Mouse (Mus musculus): ENCODE data around the gene Oprl1.

- TF ChIP-seq CTCF (IDR thresholded peaks at IDR 0.05) (no peak), POLR2A (IDR thresholded peaks at IDR 0.05; ENCODE audit: insufficient read depth, low read depth, low read length) (no peak), EP300 (IDR thresholded peaks at IDR 0.05; ENCODE audit: insufficient read depth, low read depth, low read length) (no peak)
Measured at GRCm38 (mm10) chr2:181680716-181681117, 34.1 kb upstream of the Oprl1 start.

Data from heart, adult 2 months (tissue).